Mouse (Mus musculus) urinary bladder, postnatal 10 days (tissue): ENCODE measurements around the gene Jund.

ENCODE experiments used
- DNase-seq: peaks from one replicate; pipeline ENCODE4 v3.0.0; 2022; ENCODE audit warnings: low spot score

Gene Jund

DNA sequence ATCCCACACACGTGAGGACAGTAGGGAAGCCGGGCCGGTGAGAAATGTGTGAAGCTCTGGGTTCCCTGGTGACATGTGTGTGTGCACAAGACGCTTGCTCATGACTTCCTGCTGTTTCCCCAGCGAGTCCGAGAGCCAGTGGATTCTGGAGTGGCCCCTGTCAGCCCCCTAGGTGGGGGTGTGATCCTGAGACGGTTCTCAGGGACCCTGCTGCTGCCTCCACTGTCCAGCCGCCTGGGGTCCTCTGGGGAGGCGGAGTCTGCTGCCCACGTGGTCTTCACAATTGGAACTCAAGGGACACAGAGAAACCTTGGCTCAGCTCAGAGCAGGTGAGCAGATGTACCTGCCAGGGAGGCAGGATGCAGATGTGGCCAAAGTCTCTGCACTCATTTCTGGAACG, 28.0 kb downstream of the Jund start:
- no peak for DNase-seq

DNA sequence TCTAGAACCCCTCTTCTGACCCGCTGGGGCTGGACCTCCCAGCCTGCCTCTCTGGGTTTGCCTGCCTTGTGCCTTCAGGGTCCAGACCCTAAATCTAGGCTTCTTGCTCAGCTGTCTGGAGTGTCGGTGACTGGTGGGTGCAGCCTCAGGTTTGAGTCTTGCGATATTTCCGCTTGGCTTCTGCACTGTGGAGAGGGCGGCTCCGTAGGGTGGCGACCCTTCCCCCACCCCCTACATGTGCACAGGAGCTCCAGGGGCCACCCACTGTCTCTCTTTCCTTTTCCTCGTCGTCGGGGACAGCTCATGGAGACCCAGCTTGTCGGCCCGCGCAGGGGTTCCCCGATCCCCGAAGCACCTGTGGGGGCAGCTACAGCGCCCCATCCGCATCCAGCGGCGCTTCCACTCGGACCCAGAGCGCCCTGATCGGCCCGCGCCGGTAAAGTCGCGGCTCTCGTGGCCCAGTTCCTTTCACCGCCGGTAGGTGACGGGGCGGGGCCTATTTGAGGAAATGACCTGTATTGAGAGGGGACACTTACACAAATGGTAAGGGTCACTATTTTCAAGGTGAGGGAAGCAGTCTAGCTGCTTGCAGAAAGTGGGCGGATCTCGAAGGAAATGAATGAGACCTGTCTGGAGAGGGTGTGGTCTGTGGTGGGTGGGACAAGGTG, 31.2 kb downstream of the Jund start:
- DNase-seq: no peak

GRCm38 (mm10) chr8:70730956-70731355, 32.2 kb downstream of the Jund start:
- no peak for DNase-seq

- no peak for DNase-seq
These were observed 39.0 kb downstream of the Jund start for GRCm38 (mm10) chr8:70737705-70738104.

DNA sequence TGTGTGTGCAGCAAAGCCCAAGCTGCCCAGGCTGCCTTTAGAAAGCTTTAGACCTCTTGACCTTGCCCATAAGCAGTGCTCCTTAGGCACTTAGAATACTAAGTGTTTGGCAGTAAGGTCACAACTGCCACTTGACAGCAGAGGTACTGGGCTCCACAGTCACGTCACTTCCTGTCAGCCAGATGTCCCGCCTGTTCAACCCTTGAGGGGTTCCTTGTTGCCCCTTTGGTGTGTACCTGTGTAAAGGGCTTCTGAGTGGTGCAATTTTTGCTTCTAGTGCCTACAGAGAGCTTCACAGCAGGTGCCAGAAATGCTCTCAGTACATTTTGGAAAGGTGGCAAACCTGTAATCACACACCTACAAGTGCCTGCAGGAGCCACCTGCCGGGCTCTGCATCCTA, 39.5 kb downstream of the Jund start:
- DNase-seq: no peak

DNA sequence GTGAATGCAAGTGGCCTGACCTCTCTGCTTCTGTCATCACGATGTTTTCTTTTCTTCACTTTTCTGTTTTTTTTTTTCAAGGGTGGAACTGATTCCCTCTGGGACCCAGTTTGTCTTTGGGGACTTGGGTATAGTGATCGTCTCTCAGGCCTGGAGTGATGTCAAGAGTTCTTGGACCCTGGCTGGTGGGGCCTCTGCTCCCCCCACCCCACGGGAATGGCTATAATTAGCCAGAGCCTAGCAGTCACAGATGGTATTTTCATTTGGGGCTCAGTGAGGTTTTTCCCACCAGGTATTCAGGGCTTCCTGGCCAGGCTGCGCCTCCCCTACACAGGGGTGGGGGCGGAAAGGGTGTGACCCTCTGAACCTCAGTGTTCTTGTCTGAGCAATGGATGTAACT, 42.9 kb downstream of the Jund start:
- no peak for DNase-seq

- DNase-seq: no peak
These were observed 43.4 kb downstream of the Jund start for GRCm38 (mm10) chr8:70742176-70742575.

GRCm38 (mm10) chr8:70742981-70743655, 44.4 kb downstream of the Jund start:
- no peak for DNase-seq

DNA sequence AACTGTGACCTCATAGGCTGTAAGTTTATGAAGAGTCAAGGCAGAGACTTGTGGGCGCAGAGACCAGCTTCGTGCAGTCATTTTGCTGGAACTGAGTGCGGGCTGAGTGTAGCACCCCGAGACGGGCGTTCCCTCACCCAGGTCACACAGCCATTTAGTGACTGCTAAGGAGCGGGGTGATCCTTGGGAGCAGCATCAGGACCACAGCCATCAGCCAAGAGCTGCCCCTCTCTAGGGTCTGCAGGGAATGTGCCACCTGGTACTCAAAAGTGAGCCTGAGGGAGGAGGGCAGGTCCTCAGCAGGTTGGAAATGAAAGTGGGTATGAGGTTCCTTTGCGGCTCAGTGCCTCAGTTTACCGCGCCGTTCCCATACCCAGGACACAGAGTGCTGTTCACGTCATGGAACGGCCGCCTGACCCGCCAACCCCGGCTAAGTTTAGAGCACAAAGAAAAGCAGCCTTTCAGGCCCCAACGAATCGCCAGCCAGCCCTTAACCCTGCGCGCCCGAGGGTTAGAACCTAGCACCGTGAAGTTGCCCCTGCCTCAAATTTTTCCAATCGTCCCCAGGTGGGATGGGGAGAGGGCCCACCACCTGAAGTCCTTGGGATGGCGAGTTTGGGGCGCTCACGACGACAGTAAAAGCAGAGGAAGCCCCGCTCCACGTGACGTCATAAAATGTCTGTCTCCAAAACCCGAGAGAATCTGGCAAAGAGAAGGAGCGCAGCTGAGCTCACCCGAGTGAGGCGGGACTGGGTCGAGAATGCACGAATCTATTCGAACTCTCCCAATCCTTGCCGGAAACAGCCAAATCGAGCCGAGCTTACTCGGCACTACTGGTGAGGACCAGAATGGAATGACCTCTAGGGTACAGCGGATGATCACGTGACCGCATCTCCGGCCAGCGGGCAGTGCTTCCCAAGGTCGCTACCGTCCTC, 45.2 kb downstream of the Jund start:
- DNase-seq: no peak

GRCm38 (mm10) chr8:70744806-70745205, 46.1 kb downstream of the Jund start:
- DNase-seq: no peak

DNA sequence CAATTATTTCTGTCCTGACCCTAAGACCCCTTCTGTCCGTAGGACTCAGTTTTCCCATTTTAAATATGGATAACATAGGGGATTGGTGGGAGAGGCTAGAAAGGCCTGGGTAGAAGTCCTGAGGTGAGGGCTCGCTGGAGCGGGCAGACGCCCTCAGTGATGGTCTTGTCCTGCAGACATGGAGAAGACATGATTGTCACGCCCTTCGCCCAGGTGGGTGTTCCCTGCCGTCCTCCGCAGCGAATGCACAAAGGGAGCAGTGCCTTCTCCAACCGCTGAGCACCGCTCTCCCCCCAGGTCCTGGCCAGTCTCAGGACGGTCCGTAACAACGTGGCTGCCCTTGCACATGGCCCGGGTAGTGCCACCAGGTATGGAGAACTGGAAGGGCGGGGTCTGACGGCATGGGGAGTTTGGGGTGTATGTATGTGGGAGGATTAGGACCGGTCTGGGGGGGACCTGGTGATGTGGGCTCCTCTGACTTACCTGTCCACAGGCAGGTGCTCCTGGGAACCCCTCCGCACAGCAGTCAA, 47.0 kb downstream of the Jund start:
- DNase-seq: no peak

- no peak for DNase-seq
These were observed 47.9 kb downstream of the Jund start for GRCm38 (mm10) chr8:70746676-70747075.

GRCm38 (mm10) chr8:70747211-70747890, 48.6 kb downstream of the Jund start:
- no peak for DNase-seq

DNA sequence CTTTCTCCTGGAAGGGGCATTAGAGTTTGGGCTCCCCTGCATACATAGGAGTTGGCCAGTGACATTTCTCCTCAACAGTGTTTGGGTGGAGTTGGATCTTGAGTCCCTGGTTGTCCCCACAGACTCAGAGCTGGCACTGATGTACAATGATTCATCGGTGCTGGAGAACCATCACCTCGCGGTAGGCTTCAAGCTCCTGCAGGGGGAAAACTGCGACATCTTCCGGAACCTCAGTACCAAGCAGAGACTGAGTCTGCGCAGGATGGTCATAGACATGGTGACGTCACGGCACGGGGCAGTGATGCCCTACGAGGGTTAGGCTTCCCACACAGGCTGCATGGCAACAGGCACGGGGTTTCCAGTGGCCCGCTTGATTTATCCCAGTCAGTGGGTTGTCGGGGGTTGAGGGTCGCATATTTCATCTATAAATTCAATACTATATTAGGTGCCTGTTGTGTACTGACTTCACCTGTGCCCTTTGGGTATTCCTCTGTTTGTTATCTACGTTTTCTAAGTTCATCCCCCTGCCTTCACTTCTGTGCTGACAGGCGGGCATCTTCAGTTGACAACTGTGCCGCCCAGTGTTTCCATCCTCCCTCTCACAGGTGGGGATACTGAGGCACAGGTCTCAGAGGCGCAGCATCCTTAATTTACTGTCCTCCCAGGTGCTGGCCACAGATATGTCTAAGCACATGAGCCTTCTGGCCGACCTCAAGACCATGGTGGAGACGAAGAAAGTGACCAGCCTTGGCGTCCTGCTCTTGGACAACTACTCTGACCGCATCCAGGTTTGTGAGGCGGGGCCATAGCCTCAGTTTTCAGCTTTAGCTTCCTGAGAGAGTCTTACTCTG, 49.7 kb downstream of the Jund start:
- no peak for DNase-seq

GRCm38 (mm10) chr8:70749097-70749674, 50.4 kb downstream of the Jund start:
- no peak for DNase-seq
